Mouse (Mus musculus): Measurements from ENCODE around the gene Sfxn2. TPM values are rescaled to one million over a fixed set of nuclear protein-coding genes. Genes with fewer than 3 reads are reported as not detected.
"Not testable (repeated sequence)": the region's sequence is repeated elsewhere in the genome, so short reads cannot be mapped to it uniquely, and the experiment has no call there.

Sfxn2 gene
- polyA plus RNA-seq, 1 experiment from 2014 or later, result 16.9 TPM

GRCm38 (mm10) chr19:46538213-46538612, 35.0 kb upstream of the Sfxn2 start:
- DNase-seq (ENCODE audit: low spot score), result peak; percentile 50

- no peak for DNase-seq (ENCODE audit: low spot score)
Measured at GRCm38 (mm10) chr19:46542750-46543149, 30.4 kb upstream of the Sfxn2 start.

GRCm38 (mm10) chr19:46547565-46547964, 25.6 kb upstream of the Sfxn2 start:
- DNase-seq (ENCODE audit: low spot score), result no peak

- DNase-seq (ENCODE audit: low spot score), result no peak
Measured at GRCm38 (mm10) chr19:46548110-46548509, 25.1 kb upstream of the Sfxn2 start.

- no peak for DNase-seq (ENCODE audit: low spot score)
Measured at GRCm38 (mm10) chr19:46550385-46550784, 22.8 kb upstream of the Sfxn2 start.

- no peak for DNase-seq (ENCODE audit: low spot score)
Measured at GRCm38 (mm10) chr19:46552496-46552895, 20.7 kb upstream of the Sfxn2 start.

- DNase-seq (ENCODE audit: low spot score), result no peak
Measured at GRCm38 (mm10) chr19:46553541-46553955, 19.6 kb upstream of the Sfxn2 start.

- no peak for DNase-seq (ENCODE audit: low spot score)
Measured at GRCm38 (mm10) chr19:46558009-46558408, 15.2 kb upstream of the Sfxn2 start.

- no peak for DNase-seq (ENCODE audit: low spot score)
Measured at GRCm38 (mm10) chr19:46558631-46559030, 14.5 kb upstream of the Sfxn2 start.

GRCm38 (mm10) chr19:46562132-46562531, 11.0 kb upstream of the Sfxn2 start:
- peak; percentile 58 for DNase-seq (ENCODE audit: low spot score)

- DNase-seq (ENCODE audit: low spot score), result no peak
Measured at GRCm38 (mm10) chr19:46562581-46563515, 10.3 kb upstream of the Sfxn2 start.

GRCm38 (mm10) chr19:46563603-46564002, 9.6 kb upstream of the Sfxn2 start:
- no peak for DNase-seq (ENCODE audit: low spot score)

GRCm38 (mm10) chr19:46564043-46564462, 9.1 kb upstream of the Sfxn2 start:
- no peak for DNase-seq (ENCODE audit: low spot score)

GRCm38 (mm10) chr19:46571211-46571877, 1.8 kb upstream of the Sfxn2 start:
- not testable (repeated sequence) for DNase-seq (ENCODE audit: low spot score)

- DNase-seq (ENCODE audit: low spot score), result no peak
Measured at GRCm38 (mm10) chr19:46571878-46572244, 1.3 kb upstream of the Sfxn2 start.

GRCm38 (mm10) chr19:46572548-46572947, 617 bp upstream of the Sfxn2 start:
- no peak for DNase-seq (ENCODE audit: low spot score)

- DNase-seq (ENCODE audit: low spot score), result no peak
Measured at GRCm38 (mm10) chr19:46573990-46574389, 825 bp downstream of the Sfxn2 start.

- DNase-seq (ENCODE audit: low spot score), result no peak
Measured at GRCm38 (mm10) chr19:46575196-46575595, 2.0 kb downstream of the Sfxn2 start.

GRCm38 (mm10) chr19:46587823-46588508, 14.8 kb downstream of the Sfxn2 start:
- peak; percentile 77 for DNase-seq (ENCODE audit: low spot score)

GRCm38 (mm10) chr19:46591575-46591974, 18.4 kb downstream of the Sfxn2 start:
- DNase-seq (ENCODE audit: low spot score), result no peak

- no peak for DNase-seq (ENCODE audit: low spot score)
Measured at GRCm38 (mm10) chr19:46592751-46593439, 19.7 kb downstream of the Sfxn2 start.
